In genomic region chr2:27404375-27405093, GRCm38 (mm10) we compare ENCODE assay signal across 12 mouse cellular contexts. TPM values are rescaled to one million over a fixed set of nuclear protein-coding genes. Genes with fewer than 3 reads are reported as not detected.
DNase-seq lines count a peak whose midpoint lies in the region; ATAC-seq and TF ChIP-seq lines count a peak whose summit lies in the region.
"Had no signal": no experiment of that assay in that cellular context is flagged by ENCODE, and none has a peak within 500 bp of the region (broad histone marks: within the 10 kb centered on the region; RNA-seq: fewer than 3 reads in every experiment).

No protein-coding gene starts in this region.

- H3K27ac ChIP-seq in hindbrain, embryonic 13.5 days, result peak overlapping the region; percentile 40; the same call in 1 of the 2 replicates
- no peak overlapping the region for H3K27ac ChIP-seq in hindbrain, embryonic 12.5 days
- peak overlapping the region; percentile 38; the same call in 1 of the 2 replicates for H3K27ac ChIP-seq in thymus, adult 2 months (ENCODE audit: control insufficient read depth, insufficient read depth, low read length)
- H3K27ac ChIP-seq in intestine, embryonic 16.5 days (ENCODE audit: low read length), result peak overlapping the region; percentile 46
- H3K27ac ChIP-seq: midbrain, embryonic 12.5 days had no signal

- no peak for TF ChIP-seq POLR2A in thymus, adult 2 months (IDR thresholded peaks at IDR 0.05; ENCODE audit: control insufficient read depth, extremely low read depth, insufficient read depth, low read length, poor library complexity)

- H3K4me1 ChIP-seq in hindbrain, embryonic 13.5 days (replicated peaks), result peaks cover 61% of the 10 kb centered on the region
- H3K4me1 ChIP-seq in hindbrain, embryonic 12.5 days, result peaks cover 55% of the 10 kb centered on the region
- H3K4me1 ChIP-seq in thymus, adult 2 months (replicated peaks; ENCODE audit: control insufficient read depth, insufficient read depth, low read length), result peaks cover 43% of the 10 kb centered on the region
- H3K4me1 ChIP-seq in intestine, embryonic 16.5 days (ENCODE audit: control insufficient read depth, insufficient read depth, low read length), result peaks cover 33% of the 10 kb centered on the region

- no peak overlapping the region for H3K9ac ChIP-seq in hindbrain, embryonic 13.5 days
- H3K9ac ChIP-seq in hindbrain, embryonic 12.5 days, result no peak overlapping the region
- no peak overlapping the region for H3K9ac ChIP-seq in intestine, embryonic 16.5 days (ENCODE audit: low read depth, low read length)
- H3K9ac ChIP-seq: forebrain, postnatal 0 days; midbrain, embryonic 12.5 days had no signal

- H3K4me3 ChIP-seq in hindbrain, embryonic 13.5 days, result no peak overlapping the region
- no peak overlapping the region for H3K4me3 ChIP-seq in hindbrain, embryonic 12.5 days
- H3K4me3 ChIP-seq in thymus, adult 2 months (ENCODE audit: control insufficient read depth, insufficient read depth, low read length), result no peak overlapping the region
- no peak overlapping the region for H3K4me3 ChIP-seq in intestine, embryonic 16.5 days (ENCODE audit: low read length)
- H3K4me3 ChIP-seq: midbrain, embryonic 12.5 days had no signal

- no peak for TF ChIP-seq CTCF in thymus, adult 2 months (IDR thresholded peaks at IDR 0.05; ENCODE audit: borderline replicate concordance, control insufficient read depth, extremely low read depth, insufficient read depth, low read length, poor library complexity)

- H3K27me3 ChIP-seq in hindbrain, embryonic 13.5 days, result no peaks in the 10 kb centered on the region
- H3K27me3 ChIP-seq in hindbrain, embryonic 12.5 days, result no peaks in the 10 kb centered on the region
- H3K27me3 ChIP-seq in thymus, adult 2 months (ENCODE audit: control insufficient read depth, insufficient read depth, low read length), result no peaks in the 10 kb centered on the region
- no peaks in the 10 kb centered on the region for H3K27me3 ChIP-seq in intestine, embryonic 16.5 days (replicated peaks; ENCODE audit: control insufficient read depth, insufficient read depth, low read length)
- H3K27me3 ChIP-seq: midbrain, embryonic 12.5 days had no signal

- WGBS in hindbrain, embryonic 13.5 days, result 51% methylated on average over 6 of the region's 6 CpGs
- 48% methylated on average over 6 of the region's 6 CpGs for WGBS in hindbrain, embryonic 12.5 days
- WGBS in thymus, adult 2 months, result 76% methylated on average over 6 of the region's 6 CpGs
- WGBS in intestine, embryonic 16.5 days, result 36% methylated on average over 6 of the region's 6 CpGs

- H3K9me3 ChIP-seq in hindbrain, embryonic 13.5 days, result no peaks in the 10 kb centered on the region
- no peaks in the 10 kb centered on the region for H3K9me3 ChIP-seq in hindbrain, embryonic 12.5 days (replicated peaks)
- H3K9me3 ChIP-seq in intestine, embryonic 16.5 days (ENCODE audit: control insufficient read depth, low read length), result peaks cover 6% of the 10 kb centered on the region; the same call in 1 of the 2 replicates

- ATAC-seq in hindbrain, embryonic 13.5 days (ENCODE audit: low FRiP score), result no peak
- ATAC-seq in hindbrain, embryonic 12.5 days (ENCODE audit: low FRiP score), result no peak
- peak; percentile 7 for ATAC-seq in intestine, embryonic 16.5 days
- ATAC-seq: forebrain, postnatal 0 days had no signal

- DNase-seq in thymus, adult 2 months, result no peak
- DNase-seq in thymus, adult 18-20 months, result no peak
- no peak for DNase-seq in urinary bladder, adult 18-20 months (ENCODE audit: low spot score in 2 of 2)
- DNase-seq in embryo, embryonic 10.5 days (ENCODE audit: low spot score), result no peak
- no peak for DNase-seq in kidney, postnatal 36 days
- DNase-seq: embryo, embryonic 11 days; forebrain, postnatal 0 days had no signal

- peaks cover under 1% of the 10 kb centered on the region; the same call in 1 of the 2 replicates for H3K36me3 ChIP-seq in hindbrain, embryonic 13.5 days
- H3K36me3 ChIP-seq in hindbrain, embryonic 12.5 days, result 0 out of 2 replicates have a peak, but pooled peaks cover under 1% of the 10 kb centered on the region
- H3K36me3 ChIP-seq in thymus, adult 2 months (ENCODE audit: control insufficient read depth, insufficient read depth, low read length), result no peaks in the 10 kb centered on the region
- no peaks in the 10 kb centered on the region; the same call in 1 of the 2 replicates for H3K36me3 ChIP-seq in intestine, embryonic 16.5 days (ENCODE audit: control insufficient read depth, insufficient read depth, low read length)
- H3K36me3 ChIP-seq: G1E had no signal

- H3K4me2 ChIP-seq in hindbrain, embryonic 13.5 days, result no peak overlapping the region
- H3K4me2 ChIP-seq in hindbrain, embryonic 12.5 days (replicated peaks), result no peak overlapping the region
- peak overlapping the region; percentile 27; the same call in 1 of the 2 replicates for H3K4me2 ChIP-seq in intestine, embryonic 16.5 days (ENCODE audit: low read depth, low read length)
- H3K4me2 ChIP-seq: midbrain, embryonic 12.5 days had no signal

RNA-seq across cellular contexts. Expression of gene Vav2, which starts 22.3 kb away (rescaled TPM):
- 13.4 and 15.1 TPM in 2 replicates for polyA plus RNA-seq in hindbrain, embryonic 13.5 days (2015; fragmentation: Nextera tagmentation; extraction: Ambion mirVana)
- polyA plus RNA-seq in hindbrain, embryonic 12.5 days (2016; fragmentation: Nextera tagmentation; extraction: Ambion mirVana), result 23.0 and 23.6 TPM in 2 replicates
- polyA plus RNA-seq in thymus, adult 2 months (2012; rRNA removed), result 48.0 and 50.4 TPM in 2 replicates
- 4.1 and 4.8 TPM in 2 replicates for polyA plus RNA-seq in intestine, embryonic 16.5 days (2015; fragmentation: Nextera tagmentation; extraction: Ambion mirVana)

RNA-seq across cellular contexts. Expression of gene Brd3os, which starts 37.6 kb away (rescaled TPM):
- polyA plus RNA-seq in hindbrain, embryonic 13.5 days (2015; fragmentation: Nextera tagmentation; extraction: Ambion mirVana), result 35.5 and 35.8 TPM in 2 replicates
- 18.9 and 19.3 TPM in 2 replicates for polyA plus RNA-seq in hindbrain, embryonic 12.5 days (2016; fragmentation: Nextera tagmentation; extraction: Ambion mirVana)
- polyA plus RNA-seq in thymus, adult 2 months (2012; rRNA removed), result 1.9 and 2.0 TPM in 2 replicates
- polyA plus RNA-seq in intestine, embryonic 16.5 days (2015; fragmentation: Nextera tagmentation; extraction: Ambion mirVana), result 4.6 and 5.5 TPM in 2 replicates
